9 mouse cellular contexts compared by ENCODE assay signal in the genomic region with DNA sequence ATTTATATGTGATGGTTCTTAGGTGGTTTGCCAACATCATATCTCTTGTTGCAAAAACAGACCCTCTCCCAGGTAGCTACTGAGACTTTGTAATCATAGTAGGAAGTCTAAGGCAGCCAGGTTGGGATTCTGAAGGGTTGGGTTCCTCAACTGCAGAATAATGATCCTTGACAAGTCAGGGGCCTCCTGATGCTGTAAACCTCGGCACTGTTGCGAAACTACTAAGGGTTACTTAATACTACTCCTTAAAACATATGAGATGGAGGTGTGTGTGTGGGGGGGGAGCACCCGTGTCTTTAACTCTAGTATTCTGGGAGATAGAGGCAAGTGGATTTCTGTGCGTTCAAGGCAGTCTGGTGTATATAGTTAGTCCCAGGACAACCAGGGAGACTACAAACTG. TPM values are rescaled to one million over a fixed set of nuclear protein-coding genes. Genes with fewer than 3 reads are reported as not detected.
DNase-seq lines count a peak whose midpoint lies in the region; ATAC-seq and TF ChIP-seq lines count a peak whose summit lies in the region.
"Had no signal": no experiment of that assay in that cellular context is flagged by ENCODE, and none has a peak within 500 bp of the region (broad histone marks: within the 10 kb centered on the region; RNA-seq: fewer than 3 reads in every experiment).

No protein-coding gene starts in this region.

- H3K4me1 ChIP-seq in lung, embryonic 14.5 days (ENCODE audit: insufficient read depth), result peaks cover 6% of the 10 kb centered on the region; the same call in 1 of the 2 replicates
- peaks cover 27% of the 10 kb centered on the region for H3K4me1 ChIP-seq in forebrain, postnatal 0 days (ENCODE audit: insufficient read depth)
- peaks cover 27% of the 10 kb centered on the region for H3K4me1 ChIP-seq in liver, embryonic 13.5 days (replicated peaks)
- H3K4me1 ChIP-seq in stomach, embryonic 16.5 days (ENCODE audit: control insufficient read depth, insufficient read depth, low read length), result peaks cover 11% of the 10 kb centered on the region

- no peak overlapping the region for H3K27ac ChIP-seq in lung, embryonic 14.5 days (ENCODE audit: low read depth)
- no peak overlapping the region for H3K27ac ChIP-seq in forebrain, postnatal 0 days (ENCODE audit: low read depth, low read length)
- H3K27ac ChIP-seq in liver, embryonic 13.5 days, result no peak overlapping the region
- H3K27ac ChIP-seq in stomach, embryonic 16.5 days (ENCODE audit: low read length), result no peak overlapping the region

- peak overlapping the region; percentile 84 for H3K4me2 ChIP-seq in lung, embryonic 14.5 days
- peak overlapping the region; percentile 79 for H3K4me2 ChIP-seq in forebrain, postnatal 0 days (ENCODE audit: low read depth)
- peak overlapping the region; percentile 90 for H3K4me2 ChIP-seq in liver, embryonic 13.5 days
- H3K4me2 ChIP-seq in stomach, embryonic 16.5 days (ENCODE audit: low read depth, low read length), result peak overlapping the region; percentile 69

- WGBS in lung, embryonic 14.5 days, result 56% methylated on average over 4 of the region's 4 CpGs
- 80% methylated on average over 4 of the region's 4 CpGs for WGBS in forebrain, postnatal 0 days
- WGBS in liver, embryonic 13.5 days (ENCODE audit: insufficient replicate concordance), result 46% methylated on average over 4 of the region's 4 CpGs
- WGBS in stomach, embryonic 16.5 days, result 53% methylated on average over 4 of the region's 4 CpGs

- H3K4me3 ChIP-seq in lung, embryonic 14.5 days (ENCODE audit: low read depth, low read length), result peak overlapping the region; percentile 78
- peak overlapping the region; percentile 90 for H3K4me3 ChIP-seq in forebrain, postnatal 0 days (ENCODE audit: low read depth, low read length)
- peak overlapping the region; percentile 72; the same call in 1 of the 2 replicates for H3K4me3 ChIP-seq in liver, embryonic 13.5 days (replicated peaks)
- H3K4me3 ChIP-seq in stomach, embryonic 16.5 days (replicated peaks; ENCODE audit: low read length), result peak overlapping the region; percentile 89

- DNase-seq in lung, embryonic 14.5 days, result no peak
- no peak for DNase-seq in lung, postnatal 4 days
- DNase-seq in forebrain, postnatal 0 days, result no peak
- DNase-seq in liver, embryonic 13.5 days, result no peak
- no peak for DNase-seq in right cerebral cortex, postnatal 14 days
- DNase-seq in right cerebral cortex, postnatal 4 days, result no peak
- DNase-seq: thymus, adult 18-20 months had no signal

- H3K27me3 ChIP-seq in lung, embryonic 14.5 days (ENCODE audit: insufficient read depth, low read length), result no peaks in the 10 kb centered on the region
- no peaks in the 10 kb centered on the region for H3K27me3 ChIP-seq in forebrain, postnatal 0 days (ENCODE audit: insufficient read depth, low read length)
- H3K27me3 ChIP-seq in liver, embryonic 13.5 days, result no peaks in the 10 kb centered on the region
- H3K27me3 ChIP-seq in stomach, embryonic 16.5 days (ENCODE audit: control insufficient read depth, insufficient read depth, low read length), result no peaks in the 10 kb centered on the region

- H3K9ac ChIP-seq in lung, embryonic 14.5 days, result peak overlapping the region; percentile 86
- H3K9ac ChIP-seq in forebrain, postnatal 0 days, result peak overlapping the region; percentile 81; the same call in 1 of the 2 replicates
- no peak overlapping the region for H3K9ac ChIP-seq in liver, embryonic 13.5 days
- peak overlapping the region; percentile 87 for H3K9ac ChIP-seq in stomach, embryonic 16.5 days (ENCODE audit: low read length)

- no peaks in the 10 kb centered on the region for H3K9me3 ChIP-seq in lung, embryonic 14.5 days (ENCODE audit: low read depth, low read length)
- H3K9me3 ChIP-seq in forebrain, postnatal 0 days (ENCODE audit: low read length), result no peaks in the 10 kb centered on the region
- H3K9me3 ChIP-seq in liver, embryonic 13.5 days (replicated peaks), result no peaks in the 10 kb centered on the region
- H3K9me3 ChIP-seq in stomach, embryonic 16.5 days (replicated peaks; ENCODE audit: control insufficient read depth, low read length), result no peaks in the 10 kb centered on the region

- H3K36me3 ChIP-seq in lung, embryonic 14.5 days (ENCODE audit: insufficient read depth), result no peaks in the 10 kb centered on the region
- no peaks in the 10 kb centered on the region for H3K36me3 ChIP-seq in forebrain, postnatal 0 days (ENCODE audit: insufficient read depth)
- H3K36me3 ChIP-seq in liver, embryonic 13.5 days, result no peaks in the 10 kb centered on the region; the same call in 1 of the 2 replicates
- no peaks in the 10 kb centered on the region for H3K36me3 ChIP-seq in stomach, embryonic 16.5 days (ENCODE audit: control insufficient read depth, insufficient read depth, low read length)

- ATAC-seq in lung, embryonic 14.5 days (ENCODE audit: insufficient read depth), result no peak
- no peak for ATAC-seq in forebrain, postnatal 0 days
- no peak for ATAC-seq in liver, embryonic 13.5 days (ENCODE audit: low read depth)
- no peak for ATAC-seq in stomach, embryonic 16.5 days (ENCODE audit: insufficient read depth, low FRiP score)
- no peak for ATAC-seq in cerebellum, adult (ENCODE audit: insufficient number of reproducible peaks, low FRiP score, low TSS enrichment)

- no peak for TF ChIP-seq CTCF in lung, embryonic 14.5 days (IDR thresholded peaks at IDR 0.05; ENCODE audit: low read depth)
- TF ChIP-seq CTCF in forebrain, postnatal 0 days (IDR thresholded peaks at IDR 0.05; ENCODE audit: low read depth), result no peak

RNA-seq across cellular contexts. Expression of gene Rab33b, which starts 1.6 kb away (rescaled TPM):
- 17.8 and 21.3 TPM in 2 replicates for polyA plus RNA-seq in lung, embryonic 14.5 days (2014; fragmentation: Nextera tagmentation; extraction: Ambion mirVana)
- 41.0 and 47.9 TPM in 2 replicates for total RNA-seq in forebrain, postnatal 0 days (2014; rRNA removed)
- 31.3 and 32.8 TPM in 2 replicates for polyA plus RNA-seq in forebrain, postnatal 0 days (2015; fragmentation: Nextera tagmentation; extraction: Ambion mirVana)
- 4.9 and 5.8 TPM in 2 replicates for polyA plus RNA-seq in liver, embryonic 13.5 days (2015; fragmentation: Nextera tagmentation; extraction: Ambion mirVana)
- polyA plus RNA-seq in stomach, embryonic 16.5 days (2015; fragmentation: Nextera tagmentation; extraction: Ambion mirVana), result 24.8 and 26.2 TPM in 2 replicates
